Mouse (Mus musculus) heart, adult 2 months (tissue): ENCODE data around the gene Atp11a. TPM values are rescaled to one million over a fixed set of nuclear protein-coding genes. Genes with fewer than 3 reads are reported as not detected.

Source experiments
- DNase-seq, 2 experiments: peaks; one replicate each; pipeline ENCODE4 v3.0.0; 2021
- H3K27ac ChIP-seq: fragments of 200-600 bp; 2 replicates; pipeline ENCODE4 v1.8.1; 2022
- H3K27me3 ChIP-seq: fragments of 200-500 bp; 2 replicates; pipeline ENCODE4 v1.6.1; 2012; ENCODE audit warnings: mild to moderate bottlenecking, low read length, inconsistent platforms, mixed read lengths; ENCODE audit not compliant: control insufficient read depth, insufficient read depth
- H3K36me3 ChIP-seq: fragments of 200-500 bp; 2 replicates; pipeline ENCODE4 v1.6.1; 2012; ENCODE audit warnings: low read length, inconsistent platforms; ENCODE audit not compliant: control insufficient read depth, insufficient read depth
- H3K4me1 ChIP-seq: fragments of 200-500 bp; 2 replicates; pipeline ENCODE4 v1.6.1; 2011; ENCODE audit warnings: low read length; ENCODE audit not compliant: control insufficient read depth, insufficient read depth
- H3K4me3 ChIP-seq: fragments of 200-600 bp; 2 replicates; pipeline ENCODE4 v1.8.1; 2022
- H3K79me2 ChIP-seq: fragments of 200-500 bp; replicated peaks from 2 replicates; pipeline ENCODE4 v1.6.1; 2012; ENCODE audit warnings: mild to moderate bottlenecking, inconsistent platforms, low read length, moderate library complexity, mixed read lengths; ENCODE audit not compliant: control insufficient read depth, insufficient read depth
- H3K9ac ChIP-seq: fragments of 200-500 bp; 2 replicates; pipeline ENCODE4 v1.6.1; 2012; ENCODE audit warnings: low read depth, mild to moderate bottlenecking, control low read depth, inconsistent platforms, low read length, mixed read lengths
- CTCF ChIP-seq: fragments of 200-600 bp; IDR thresholded peaks from 2 replicates; pipeline ENCODE4 v1.8.1; 2022; ENCODE audit warnings: antibody characterized with exemption, mild to moderate bottlenecking, moderate library complexity
- EP300 ChIP-seq: fragments of 200-500 bp; IDR thresholded peaks from 2 replicates; pipeline ENCODE4 v1.6.1; 2011; ENCODE audit warnings: low read depth, low read length, control low read depth; ENCODE audit not compliant: insufficient read depth
- POLR2A ChIP-seq: fragments of 200-500 bp; IDR thresholded peaks from 2 replicates; pipeline ENCODE4 v1.6.1; 2011; ENCODE audit warnings: mild to moderate bottlenecking, low read depth, low read length, control low read depth; ENCODE audit not compliant: insufficient read depth
- WGBS: fragments of 180-500 bp; shearing (Covaris S2); methylation state at CpG from one replicate; pipeline ENCODE4 v1.1.7; 2018; 5-methylcytosine and 5-hydroxymethylcytosine counted together
- intact Hi-C: fragments of 180-260 bp; cut with DNase I; formaldehyde crosslinking; loops from one replicate; pipeline ENCODE4 v1.15.1; 2025
- polyA plus RNA-seq: library from polyadenylated mRNA; depleted of rRNA; stranded (reverse); fragments of >200 nt; gene quantifications from 2 replicates; pipeline ENCODE4 v1.2.3, GENCODE M21; 2012
- total RNA-seq, 2 experiments: library from RNA; stranded (reverse); gene quantifications; 2 replicates each; pipeline ENCODE4 v1.2.3; 2021

Gene Atp11a
- total and polyA plus RNA-seq, 3 experiments = 56.0 to 80.1 (median 79.5) TPM

- Histone ChIP-seq H3K4me3 (no peak overlapping the region), H3K9ac (no peak overlapping the region), H3K36me3 (no peaks in the 10 kb centered on the region), H3K27ac (no peak overlapping the region), H3K4me1 (peaks cover 21% of the 10 kb centered on the region), H3K27me3 (no peaks in the 10 kb centered on the region), H3K79me2 (no peaks in the 10 kb centered on the region; the same call in 1 of the 2 replicates)
- no peak for TF ChIP-seq CTCF
- 0 out of 2 replicates have a peak, but pooled peaks have one; percentile 21 for TF ChIP-seq EP300
- TF ChIP-seq POLR2A = no peak
- peak in 1 of 2 experiments; percentile 57 for DNase-seq
- intact Hi-C loops = no loop called here
- 41% methylated on average over 4 of the region's 4 CpGs for WGBS
These were observed 22.7 kb downstream of the Atp11a start for GRCm38 (mm10) chr8:12779541-12779940.

- Histone ChIP-seq H3K4me3 (no peak overlapping the region), H3K27me3 (no peaks in the 10 kb centered on the region), H3K36me3 (no peaks in the 10 kb centered on the region), H3K4me1 (peaks cover 13% of the 10 kb centered on the region), H3K9ac (no peak overlapping the region), H3K27ac (no peak overlapping the region), H3K79me2 (peaks cover 2% of the 10 kb centered on the region; the same call in 1 of the 2 replicates)
- WGBS = 76% methylated on average over 8 of the region's 8 CpGs
- TF ChIP-seq CTCF = no peak
- no peak for TF ChIP-seq EP300
- TF ChIP-seq POLR2A = no peak
- no peak for DNase-seq
- intact Hi-C loops = no loop called here
These were observed 28.7 kb downstream of the Atp11a start for GRCm38 (mm10) chr8:12785508-12785907.

- no peak overlapping the region for H3K4me3 ChIP-seq
- no peak overlapping the region for H3K27ac ChIP-seq
- no peak for DNase-seq
- H3K4me1 ChIP-seq = peaks cover 9% of the 10 kb centered on the region
- H3K79me2 ChIP-seq = 0 out of 2 replicates have a peak, but pooled peaks cover 2% of the 10 kb centered on the region
- H3K36me3 ChIP-seq = no peaks in the 10 kb centered on the region
- H3K9ac ChIP-seq = no peak overlapping the region
- WGBS = 89% methylated on average over 14 of the region's 14 CpGs
- intact Hi-C loops = no loop called here
- TF ChIP-seq CTCF (no peak), EP300 (no peak), POLR2A (no peak)
- H3K27me3 ChIP-seq = no peaks in the 10 kb centered on the region
These were observed 29.6 kb downstream of the Atp11a start for GRCm38 (mm10) chr8:12786261-12786957.

GRCm38 (mm10) chr8:12786958-12787301, 30.1 kb downstream of the Atp11a start:
- TF ChIP-seq POLR2A (no peak), CTCF (no peak), EP300 (no peak)
- no peaks in the 10 kb centered on the region for H3K36me3 ChIP-seq
- peaks cover 8% of the 10 kb centered on the region for H3K4me1 ChIP-seq
- no peak overlapping the region for H3K9ac ChIP-seq
- intact Hi-C loops = no loop called here
- H3K27ac ChIP-seq = no peak overlapping the region
- WGBS = 91% methylated on average over 12 of the region's 12 CpGs
- 0 out of 2 replicates have a peak, but pooled peaks cover 2% of the 10 kb centered on the region for H3K79me2 ChIP-seq
- no peaks in the 10 kb centered on the region for H3K27me3 ChIP-seq
- H3K4me3 ChIP-seq = no peak overlapping the region
- no peak for DNase-seq

GRCm38 (mm10) chr8:12787427-12787826, 30.6 kb downstream of the Atp11a start:
- no peak for TF ChIP-seq POLR2A
- no peak for TF ChIP-seq CTCF
- no peak for TF ChIP-seq EP300

GRCm38 (mm10) chr8:12788695-12789094, 31.9 kb downstream of the Atp11a start:
- peaks cover 6% of the 10 kb centered on the region for H3K4me1 ChIP-seq
- H3K36me3 ChIP-seq = no peaks in the 10 kb centered on the region
- no peak overlapping the region for H3K9ac ChIP-seq
- 75% methylated on average over 9 of the region's 9 CpGs for WGBS
- no peaks in the 10 kb centered on the region for H3K27me3 ChIP-seq
- TF ChIP-seq CTCF (no peak), POLR2A (no peak), EP300 (no peak)
- no peak overlapping the region for H3K4me3 ChIP-seq
- intact Hi-C loops = no loop called here
- DNase-seq = peak in 1 of 2 experiments; percentile 53
- peak overlapping the region; percentile 23; the same call in 1 of the 2 replicates for H3K27ac ChIP-seq
- H3K79me2 ChIP-seq = 0 out of 2 replicates have a peak, but pooled peaks cover 2% of the 10 kb centered on the region

More at GRCm38 (mm10) chr8:12787427-12787826, 30.6 kb downstream of the Atp11a start:
- Histone ChIP-seq H3K27ac (no peak overlapping the region), H3K36me3 (no peaks in the 10 kb centered on the region), H3K79me2 (0 out of 2 replicates have a peak, but pooled peaks cover 2% of the 10 kb centered on the region), H3K4me1 (peaks cover 8% of the 10 kb centered on the region), H3K4me3 (no peak overlapping the region), H3K9ac (no peak overlapping the region), H3K27me3 (no peaks in the 10 kb centered on the region)
- intact Hi-C loops = no loop called here
- 74% methylated on average over 8 of the region's 8 CpGs for WGBS
- DNase-seq = no peak
